Mouse (Mus musculus): ENCODE data around the gene Odf3l1. TPM values are rescaled to one million over a fixed set of nuclear protein-coding genes. Genes with fewer than 3 reads are reported as not detected.

Gene Odf3l1
- polyA plus RNA-seq, 2 experiments from 2014 or later = not detected

DNA sequence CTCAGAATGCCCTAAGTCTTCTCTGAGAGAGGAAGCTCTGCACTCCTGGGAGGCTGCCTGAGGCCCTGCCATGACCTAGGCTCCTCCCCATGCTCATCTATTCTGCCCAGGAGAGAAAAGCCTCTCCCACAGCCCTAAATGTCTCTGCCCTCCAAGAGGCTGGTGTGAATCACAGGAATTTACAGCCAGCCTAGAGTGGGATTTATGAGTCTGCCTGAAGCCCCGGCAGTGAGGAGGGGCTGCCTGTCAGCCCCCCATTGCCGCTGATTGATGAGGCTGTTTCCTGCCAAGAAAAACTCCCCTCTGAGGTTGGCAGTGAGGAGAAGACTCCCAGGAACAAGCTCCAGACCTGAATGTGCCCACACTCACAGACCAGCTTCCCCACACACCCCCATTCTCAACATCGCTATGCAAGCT, 22.2 kb downstream of the Odf3l1 start:
- ATAC-seq = no peak

DNA sequence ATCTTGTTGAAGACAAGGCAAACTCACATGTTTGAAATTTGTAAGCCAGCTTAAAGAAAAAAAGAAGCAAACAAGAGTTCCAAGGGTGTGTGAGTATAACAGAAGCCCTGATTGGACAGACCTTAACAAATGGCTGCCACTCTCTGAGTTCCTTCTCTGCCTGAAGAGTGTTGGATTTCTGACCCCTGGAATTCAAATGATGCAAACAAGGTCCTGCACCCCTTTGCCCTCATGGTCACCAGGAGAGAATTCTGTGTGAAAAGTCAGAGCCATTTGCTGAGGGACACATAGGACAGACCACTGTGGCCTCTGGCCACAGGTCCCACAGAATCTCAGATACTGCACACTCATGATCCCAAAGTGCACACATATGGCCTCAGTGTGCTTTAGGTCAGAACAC, 22.6 kb downstream of the Odf3l1 start:
- no peak for ATAC-seq

DNA sequence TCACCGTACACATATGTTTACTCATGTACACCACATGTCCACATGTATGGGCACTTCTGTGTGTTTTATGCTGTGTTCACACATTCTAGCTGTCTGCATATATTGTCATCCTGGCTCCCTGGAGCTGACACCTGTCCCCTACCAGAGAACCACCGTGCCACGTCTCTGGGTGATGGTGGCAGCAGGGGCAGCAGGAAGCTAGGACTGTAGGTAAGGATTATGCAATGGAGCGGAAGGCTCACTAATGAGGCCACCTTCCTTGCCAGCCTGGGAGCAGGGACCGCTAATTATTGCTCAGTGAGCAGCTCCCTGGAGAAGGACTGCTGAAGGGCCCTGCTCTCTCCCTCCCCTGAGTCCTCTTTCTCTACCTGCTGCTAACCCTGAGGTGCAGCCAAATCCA, 23.8 kb downstream of the Odf3l1 start:
- ATAC-seq = no peak

DNA sequence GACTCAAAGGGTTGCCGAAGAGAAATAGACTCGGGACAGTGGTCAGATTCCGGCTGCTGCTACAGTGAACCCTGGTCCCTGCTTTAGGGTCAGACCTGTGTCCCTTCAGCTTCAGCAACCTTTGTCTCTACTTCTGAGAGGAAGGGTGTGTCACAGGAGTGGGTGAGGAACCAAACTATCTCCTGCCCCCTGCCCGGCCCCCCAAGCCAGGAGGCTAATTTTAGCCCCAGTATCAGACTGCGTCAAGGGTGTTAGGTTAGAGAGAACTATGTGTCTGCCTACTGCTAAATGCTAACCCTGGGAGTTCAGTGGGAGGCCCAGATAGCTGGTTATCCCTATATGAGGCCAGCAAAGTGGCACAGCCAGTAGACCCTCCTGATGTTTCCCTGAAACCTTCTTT, 29.3 kb downstream of the Odf3l1 start:
- no peak for ATAC-seq

DNA sequence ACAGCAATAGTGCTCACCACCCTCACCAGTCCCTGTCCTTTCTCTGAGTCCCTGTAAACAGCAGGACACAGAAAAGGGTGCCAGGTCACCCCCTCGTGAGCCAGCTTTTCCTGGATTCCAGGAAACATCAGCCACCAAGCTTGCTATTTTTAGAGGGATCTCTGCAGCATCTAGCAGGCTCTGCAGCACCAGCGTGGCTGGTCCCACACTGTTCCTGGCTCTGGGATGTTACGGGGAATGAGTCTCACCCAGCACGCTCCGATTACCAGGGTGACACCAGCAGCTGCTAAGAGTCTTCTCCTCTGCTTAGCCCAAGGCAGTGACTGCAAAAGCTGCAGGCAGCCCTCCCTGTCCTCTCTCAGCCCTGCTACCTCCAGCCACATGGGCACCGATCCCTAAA, 31.6 kb downstream of the Odf3l1 start:
- ATAC-seq = no peak

DNA sequence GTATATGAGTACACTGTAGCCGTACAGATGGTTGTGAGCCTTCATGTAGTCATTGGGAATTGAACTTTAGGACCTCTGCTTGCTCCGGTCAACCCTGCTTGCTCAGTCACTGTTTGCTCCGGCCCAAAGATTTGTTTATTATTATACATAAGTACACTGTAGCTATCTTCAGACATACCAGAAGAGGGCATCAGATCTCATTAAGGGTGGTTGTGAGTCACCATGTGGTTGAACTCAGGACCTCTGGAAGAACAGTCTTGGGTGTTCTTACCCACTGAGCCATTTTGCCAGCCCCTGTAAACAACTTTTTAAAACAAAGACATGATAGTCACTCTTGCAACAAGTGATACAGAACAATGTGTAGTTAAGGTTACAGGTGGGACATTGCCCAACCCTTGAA, 32.6 kb downstream of the Odf3l1 start:
- ATAC-seq = no peak

DNA sequence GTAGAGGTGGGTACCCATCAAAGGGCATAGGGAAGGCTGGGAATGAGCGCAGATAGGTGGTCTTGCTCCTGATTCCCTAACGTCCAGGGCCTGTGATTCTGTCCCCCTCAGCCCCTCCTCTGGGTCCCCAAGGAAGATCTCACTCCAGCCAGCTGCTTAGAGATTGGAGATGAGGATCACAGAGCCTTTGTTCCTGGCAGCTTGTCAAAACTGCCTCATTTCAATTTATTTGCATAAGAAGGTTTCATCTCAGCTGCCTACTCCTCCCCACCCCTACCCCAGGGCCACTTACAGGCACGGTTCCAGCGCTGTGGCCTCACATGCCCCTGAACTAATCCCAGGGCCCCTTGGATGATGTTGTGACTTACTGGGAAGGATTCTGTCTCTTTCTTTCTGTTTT, 34.3 kb downstream of the Odf3l1 start:
- ATAC-seq = no peak

DNA sequence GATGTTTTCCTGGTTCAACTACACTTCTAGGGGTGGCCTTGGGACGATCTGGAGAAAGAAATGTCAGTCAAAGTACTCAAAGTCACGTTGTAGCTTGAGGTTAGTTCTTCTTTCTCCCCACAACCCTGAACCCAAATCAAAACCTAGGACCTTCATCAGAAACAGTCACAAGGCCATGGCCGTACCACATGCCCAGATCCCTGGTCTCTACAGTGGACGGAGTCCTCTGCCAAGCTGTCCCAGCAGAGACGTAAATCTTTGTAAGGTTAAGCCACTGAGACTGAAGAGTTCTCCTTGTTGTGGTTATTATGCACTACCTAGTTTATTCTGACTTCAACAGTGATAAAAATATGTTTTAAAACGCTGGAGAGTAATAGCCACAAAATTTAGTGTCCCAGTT, 35.6 kb downstream of the Odf3l1 start:
- no peak for ATAC-seq

DNA sequence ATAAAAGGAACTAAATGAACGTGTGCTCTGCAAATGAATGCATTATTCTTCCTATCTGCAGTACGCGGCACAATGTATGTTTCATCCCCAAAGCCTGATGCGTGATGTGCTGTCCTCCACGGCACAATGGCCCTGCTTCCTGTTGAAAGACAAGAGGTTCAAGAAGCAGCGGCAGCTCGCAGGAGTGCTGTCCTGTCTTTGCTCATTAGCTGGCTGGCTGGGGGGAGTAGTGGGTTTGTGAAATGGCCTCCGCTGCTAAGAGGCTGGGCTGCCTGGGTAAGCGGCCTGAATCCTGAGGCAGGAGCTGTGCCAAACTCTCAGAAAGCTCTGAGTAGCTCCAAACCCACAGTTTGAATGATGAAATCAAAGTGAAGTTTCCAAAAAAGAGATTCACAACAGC, 36.3 kb downstream of the Odf3l1 start:
- ATAC-seq = no peak

DNA sequence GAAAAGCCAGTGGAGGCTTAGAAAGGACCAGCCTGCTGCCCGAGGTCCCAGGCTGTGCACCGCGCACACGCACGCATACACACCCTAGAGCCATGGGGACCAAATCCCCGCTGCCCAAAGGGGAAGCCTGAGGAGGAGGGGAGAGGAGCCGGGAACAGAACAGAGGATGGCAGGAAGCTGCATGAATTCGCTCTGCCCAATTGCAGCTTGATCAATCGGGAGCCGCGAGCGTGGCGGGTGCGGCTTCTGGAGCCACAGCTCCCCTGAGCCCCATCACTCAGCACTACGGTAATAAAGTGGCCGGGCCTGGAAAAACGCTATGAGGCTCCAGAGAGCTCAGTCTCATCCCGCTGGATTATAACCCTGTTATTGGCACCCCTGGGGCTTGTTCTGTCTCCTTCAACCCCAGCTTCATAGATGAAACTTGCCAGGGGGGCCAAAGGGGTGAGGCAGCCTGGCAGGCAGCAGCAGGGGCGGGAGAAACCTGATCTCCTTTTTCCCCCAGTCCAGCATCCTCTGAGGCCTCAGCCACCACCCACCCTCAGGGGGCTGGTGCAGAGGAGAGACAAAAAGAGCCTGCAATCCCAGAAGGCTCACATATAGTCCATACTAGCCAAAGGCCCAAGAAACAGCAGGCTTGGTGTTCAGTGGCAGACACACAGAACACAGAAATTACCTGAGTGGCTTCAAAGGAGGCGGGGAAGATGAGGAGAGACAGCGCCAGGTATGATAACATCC, 38.8 kb downstream of the Odf3l1 start:
- no peak for ATAC-seq

DNA sequence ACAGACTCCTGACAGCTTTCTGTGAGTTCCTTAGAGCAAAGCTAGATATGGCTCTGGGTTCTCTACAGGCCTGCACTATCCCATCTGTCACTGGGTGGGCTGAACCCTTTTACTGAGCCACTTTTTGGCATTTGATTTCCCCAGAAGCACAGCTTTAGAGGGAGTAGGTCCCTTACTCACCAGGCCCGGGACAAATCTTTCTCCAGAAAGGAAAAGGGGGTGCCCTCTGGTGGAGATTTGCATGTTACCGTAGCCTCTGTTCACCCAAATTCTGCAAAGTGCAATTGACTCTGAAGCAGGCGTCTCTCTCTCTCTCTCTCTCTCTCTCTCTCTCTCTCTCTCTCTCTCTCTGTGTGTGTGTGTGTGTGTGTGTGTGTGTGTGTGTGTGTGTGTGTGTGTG, 39.6 kb downstream of the Odf3l1 start:
- no peak for ATAC-seq

DNA sequence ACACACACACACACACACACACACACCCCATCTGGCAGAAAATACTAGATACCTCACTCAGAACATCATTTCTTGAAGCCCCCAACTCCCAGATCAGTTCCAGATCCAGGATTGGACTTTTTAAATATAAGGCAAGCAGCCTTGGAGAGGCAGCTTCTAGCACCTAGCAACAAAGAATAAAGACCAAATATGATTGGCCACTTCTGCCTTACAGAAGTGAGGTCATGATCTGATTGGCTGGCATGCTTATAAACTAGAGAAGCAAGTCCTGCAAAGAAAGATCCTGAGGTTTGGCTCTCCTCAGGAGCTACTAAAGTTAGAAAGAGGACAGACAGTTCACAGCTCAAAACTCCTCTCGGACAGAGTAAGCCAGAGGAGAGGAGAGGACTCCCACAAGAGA, 53.6 kb downstream of the Odf3l1 start:
- ATAC-seq = no peak

DNA sequence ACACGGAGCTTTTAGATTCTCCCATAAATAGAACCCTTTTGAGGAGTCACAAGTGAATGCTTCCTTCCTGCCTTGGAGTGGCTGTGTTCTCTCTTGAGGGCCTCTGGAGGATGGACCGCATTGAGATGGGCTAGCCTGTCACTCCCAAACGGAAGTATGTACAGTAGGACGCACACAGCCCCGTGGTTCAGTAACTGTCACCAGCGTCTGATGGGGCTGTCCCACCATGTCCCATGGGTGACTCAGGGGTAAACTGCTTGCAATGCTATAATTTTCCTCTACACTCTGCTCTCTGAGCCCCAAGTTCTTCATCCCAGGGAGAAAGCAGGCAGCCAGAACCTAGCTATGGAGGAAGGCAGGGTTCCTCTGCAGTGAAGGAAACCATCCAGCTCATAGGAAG, 56.5 kb downstream of the Odf3l1 start:
- no peak for ATAC-seq

DNA sequence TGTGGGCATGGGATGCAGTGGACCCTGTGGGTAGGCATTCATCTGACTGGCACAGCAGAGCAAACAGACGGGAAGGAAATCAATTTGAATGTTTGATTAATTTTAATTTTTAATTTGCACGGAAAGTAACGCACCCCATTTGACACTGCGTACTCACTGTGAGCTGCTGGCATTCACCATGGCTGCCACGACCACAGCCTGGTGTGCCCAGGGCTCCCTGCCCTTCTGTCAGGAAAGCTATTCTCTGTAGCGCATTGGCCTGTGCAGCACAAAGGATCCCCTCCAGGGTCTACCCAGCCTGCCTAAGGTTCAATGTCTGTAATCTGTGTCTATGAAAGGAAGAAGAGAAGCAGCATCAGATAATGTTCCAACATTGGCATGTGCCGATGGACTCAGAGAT, 61.3 kb downstream of the Odf3l1 start:
- ATAC-seq = no peak

Other genes with a start within 250 kb of the Odf3l1 start
- gene Lingo1, start 68.2 kb downstream of the Odf3l1 start, polyA plus RNA-seq (2017; shearing (Covaris generic)) = not detected
- gene Cspg4, start 354 bp upstream of the Odf3l1 start, polyA plus RNA-seq (2017; shearing (Covaris generic)) = not detected
- 1 to 10 TPM; 3.6 to 4.9 TPM for gene Snx33, start 63.7 kb upstream of the Odf3l1 start, polyA plus RNA-seq (2017; shearing (Covaris generic))
- gene Imp3, start 72.8 kb upstream of the Odf3l1 start, polyA plus RNA-seq (2017; shearing (Covaris generic)) = 10 to 100 TPM; 42.6 to 57.1 TPM
- gene Snupn, start 86.2 kb upstream of the Odf3l1 start, polyA plus RNA-seq (2017; shearing (Covaris generic)) = 10 to 100 TPM; 22.1 to 23.8 TPM
- 1 to 10 TPM; 3.4 to 5.0 TPM for gene Ptpn9, start 130.2 kb upstream of the Odf3l1 start, polyA plus RNA-seq (2017; shearing (Covaris generic))
- 10 to 100 TPM; 44.7 to 47.9 TPM for gene Sin3a, start 207.4 kb upstream of the Odf3l1 start, polyA plus RNA-seq (2017; shearing (Covaris generic))